ENCODE assay signal across 25 mouse cellular contexts in the genomic region with DNA sequence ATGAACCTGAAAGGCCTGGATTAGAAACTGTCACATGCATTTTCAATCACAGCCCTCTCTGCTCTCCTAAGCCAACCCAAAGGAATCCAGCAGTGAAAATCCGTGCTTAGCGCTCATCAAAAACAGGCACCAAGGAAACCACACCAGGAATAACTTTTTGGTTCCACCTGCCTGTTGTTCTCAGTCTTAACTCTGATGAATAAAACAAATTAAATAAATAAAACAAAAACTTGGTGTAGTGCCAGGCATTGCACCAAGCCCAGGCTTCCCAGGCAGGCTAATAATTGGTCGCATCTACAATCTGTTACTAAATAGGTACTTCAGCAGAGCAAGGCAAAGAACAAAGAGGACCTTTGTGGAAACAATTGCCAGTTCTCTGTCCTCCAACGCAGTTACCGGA.
A peak's percentile ranks its signal among the peaks of the same experiment; 100 is the strongest.
DNase-seq lines count a peak whose midpoint lies in the region; ATAC-seq lines count a peak whose summit lies in the region.
"Had no signal": no experiment of that assay in that cellular context is flagged by ENCODE, and none has a peak within 500 bp of the region (broad histone marks: within the 10 kb centered on the region; RNA-seq: fewer than 3 reads in every experiment).

No protein-coding gene starts in this region.

- no peak overlapping the region for H3K4me3 ChIP-seq in heart, embryonic 10.5 days
- peak overlapping the region; percentile 6; the same call in 1 of the 2 replicates for H3K4me3 ChIP-seq in midbrain, embryonic 16.5 days (ENCODE audit: low read depth, low read length)
- H3K4me3 ChIP-seq: embryonic facial prominence, embryonic 10.5 days; forebrain, embryonic 12.5 days; liver, embryonic 13.5 days; myocyte; stomach, embryonic 15.5 days had no signal

- H3K36me3 ChIP-seq in heart, embryonic 10.5 days: no peaks in the 10 kb centered on the region
- no peaks in the 10 kb centered on the region for H3K36me3 ChIP-seq in midbrain, embryonic 16.5 days (ENCODE audit: control insufficient read depth, insufficient read depth, low read length)
- H3K36me3 ChIP-seq: embryonic facial prominence, embryonic 10.5 days; forebrain, embryonic 12.5 days; liver, embryonic 13.5 days; stomach, embryonic 15.5 days had no signal

- ATAC-seq in midbrain, embryonic 16.5 days: peak; percentile 68; the same call in 1 of the 2 replicates
- ATAC-seq: inflammation-experienced regulatory T-cells, adult 6 months had no signal

- 82% methylated on average over 5 of the region's 5 CpGs for WGBS in heart, embryonic 10.5 days
- 29% methylated on average over 5 of the region's 5 CpGs for WGBS in midbrain, embryonic 16.5 days

- H3K9ac ChIP-seq in midbrain, embryonic 16.5 days (ENCODE audit: low read depth, low read length): no peak overlapping the region
- H3K9ac ChIP-seq: forebrain, embryonic 12.5 days; liver, embryonic 13.5 days; lung, embryonic 14.5 days; stomach, embryonic 15.5 days had no signal

- no peaks in the 10 kb centered on the region for H3K4me1 ChIP-seq in heart, embryonic 10.5 days
- H3K4me1 ChIP-seq in midbrain, embryonic 16.5 days (ENCODE audit: control insufficient read depth, insufficient read depth, low read length): peaks cover 3% of the 10 kb centered on the region; the same call in 1 of the 2 replicates
- H3K4me1 ChIP-seq: liver, embryonic 13.5 days; stomach, embryonic 15.5 days had no signal

- peak overlapping the region; percentile 26; the same call in 1 of the 2 replicates for H3K4me2 ChIP-seq in midbrain, embryonic 16.5 days (ENCODE audit: low read length)
- H3K4me2 ChIP-seq: forebrain, embryonic 12.5 days; heart, embryonic 11.5 days; liver, embryonic 13.5 days; lung, embryonic 14.5 days; stomach, embryonic 15.5 days had no signal

- no peaks in the 10 kb centered on the region for H3K9me3 ChIP-seq in heart, embryonic 10.5 days
- no peaks in the 10 kb centered on the region for H3K9me3 ChIP-seq in midbrain, embryonic 16.5 days (replicated peaks; ENCODE audit: control insufficient read depth, low read length, poor library complexity, severe bottlenecking)
- H3K9me3 ChIP-seq: embryonic facial prominence, embryonic 10.5 days; forebrain, embryonic 12.5 days; liver, embryonic 13.5 days; stomach, embryonic 15.5 days had no signal

- no peak overlapping the region for H3K27ac ChIP-seq in heart, embryonic 10.5 days
- 0 out of 2 replicates have a peak overlapping the region, but pooled peaks have one; percentile 11 for H3K27ac ChIP-seq in midbrain, embryonic 16.5 days (ENCODE audit: low read length)
- H3K27ac ChIP-seq: embryonic facial prominence, embryonic 10.5 days; forebrain, embryonic 12.5 days; liver, embryonic 13.5 days; stomach, embryonic 15.5 days had no signal

- no peaks in the 10 kb centered on the region for H3K27me3 ChIP-seq in heart, embryonic 10.5 days (ENCODE audit: insufficient read depth, poor library complexity, severe bottlenecking)
- no peaks in the 10 kb centered on the region for H3K27me3 ChIP-seq in midbrain, embryonic 16.5 days (ENCODE audit: control insufficient read depth, insufficient read depth, low read depth, low read length)
- H3K27me3 ChIP-seq: forebrain, embryonic 12.5 days; liver, embryonic 13.5 days; stomach, embryonic 15.5 days had no signal

- peak; percentile 58 for DNase-seq in heart, embryonic 10.5 days (ENCODE audit: low spot score)
- DNase-seq in heart, postnatal 14 days: no peak
- DNase-seq in layer of hippocampus, adult 9-11 months: peak; percentile 26
- no peak for DNase-seq in layer of hippocampus, postnatal 36 days
- DNase-seq in R1 (ENCODE audit: low read depth, low spot score): peak; percentile 33
- DNase-seq in cerebellum, adult 18-20 months: no peak
- no peak for DNase-seq in thymus, postnatal 36 days
- DNase-seq: adrenal gland, adult 8-10 months; B cell, adult 2 months; cerebellum, adult 11 months; cerebellum, postnatal 36 days; gastrocnemius, postnatal 36 days; heart, postnatal 10 days; kidney, adult 8-10 months; liver, embryonic 13.5 days; lung, embryonic 14.5 days; lung, postnatal 36 days; right cerebral cortex, postnatal 25 days had no signal

- intact Hi-C loops in heart, postnatal 14 days (cut with DNase I): no loop called here

Comparison
In these comparisons a context has a peak if more than half of its experiments do, and no peak if none do; other contexts are left out.
1. DNase-seq: peak in heart, embryonic 10.5 days (single experiment), layer of hippocampus, adult 9-11 months (single experiment) and R1 (single experiment); none in heart, postnatal 14 days (0 of 2), layer of hippocampus, postnatal 36 days (0 of 2), cerebellum, adult 18-20 months (0 of 2) and thymus, postnatal 36 days (0 of 2).